In the genomic region with DNA sequence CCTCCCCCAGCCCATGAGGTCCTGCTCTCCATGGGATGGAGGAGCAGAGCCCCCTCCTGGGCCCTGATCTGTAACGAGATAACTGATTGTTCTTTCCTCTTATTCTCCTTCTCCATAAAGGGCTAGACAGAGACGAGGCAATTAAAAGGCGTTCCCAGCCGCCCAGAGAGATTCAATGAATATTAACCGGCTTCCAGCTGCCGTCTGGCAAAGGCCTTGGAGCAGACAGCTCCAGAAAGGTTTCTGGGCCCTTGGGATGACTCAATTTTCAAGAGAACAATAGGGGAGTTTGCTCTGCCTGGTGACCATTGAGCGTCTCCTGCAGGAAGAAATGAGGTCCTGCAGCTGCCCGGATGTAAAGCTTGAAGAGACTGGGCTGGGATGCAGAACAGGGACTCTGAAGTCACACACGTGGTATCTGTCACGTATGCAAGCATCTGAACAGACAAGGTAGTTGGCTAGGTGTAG, we compare ENCODE assay signal across 8 mouse cellular contexts.
A peak's percentile ranks its signal among the peaks of the same experiment; 100 is the strongest.
DNase-seq lines count a peak whose midpoint lies in the region; ATAC-seq lines count a peak whose summit lies in the region.

No protein-coding gene starts in this region.

- 15% methylated on average over 10 of the region's 10 CpGs for WGBS in kidney, embryonic 14.5 days
- 9% methylated on average over 10 of the region's 10 CpGs for WGBS in embryonic facial prominence, embryonic 10.5 days
- WGBS in neural tube, embryonic 15.5 days = 8% methylated on average over 10 of the region's 10 CpGs

- no peak overlapping the region; the same call in 1 of the 2 replicates for H3K9ac ChIP-seq in kidney, embryonic 14.5 days (ENCODE audit: low read depth, low read length)
- no peak overlapping the region for H3K9ac ChIP-seq in neural tube, embryonic 15.5 days (replicated peaks)

- H3K36me3 ChIP-seq in kidney, embryonic 14.5 days (ENCODE audit: control insufficient read depth, insufficient read depth, low read length) = no peaks in the 10 kb centered on the region
- H3K36me3 ChIP-seq in embryonic facial prominence, embryonic 10.5 days (replicated peaks) = no peaks in the 10 kb centered on the region
- H3K36me3 ChIP-seq in neural tube, embryonic 15.5 days = no peaks in the 10 kb centered on the region

- H3K9me3 ChIP-seq in kidney, embryonic 14.5 days (ENCODE audit: control insufficient read depth, low read length) = no peaks in the 10 kb centered on the region
- H3K9me3 ChIP-seq in embryonic facial prominence, embryonic 10.5 days = no peaks in the 10 kb centered on the region
- no peaks in the 10 kb centered on the region for H3K9me3 ChIP-seq in neural tube, embryonic 15.5 days (replicated peaks)

- no peak overlapping the region for H3K27ac ChIP-seq in kidney, embryonic 14.5 days (ENCODE audit: low read depth, low read length)
- H3K27ac ChIP-seq in embryonic facial prominence, embryonic 10.5 days (replicated peaks) = no peak overlapping the region
- H3K27ac ChIP-seq in neural tube, embryonic 15.5 days (replicated peaks) = no peak overlapping the region

- no peak for ATAC-seq in kidney, embryonic 14.5 days (ENCODE audit: low FRiP score, low TSS enrichment)
- ATAC-seq in neural tube, embryonic 15.5 days (ENCODE audit: low FRiP score) = 0 out of 2 replicates have a peak, but pooled peaks have one; percentile 28

- 0 out of 2 replicates have a peak, but pooled peaks cover 3% of the 10 kb centered on the region for H3K4me1 ChIP-seq in kidney, embryonic 14.5 days (ENCODE audit: control insufficient read depth, insufficient read depth, low read length)
- H3K4me1 ChIP-seq in embryonic facial prominence, embryonic 10.5 days = peaks cover 33% of the 10 kb centered on the region
- H3K4me1 ChIP-seq in neural tube, embryonic 15.5 days = peaks cover 4% of the 10 kb centered on the region

- H3K27me3 ChIP-seq in kidney, embryonic 14.5 days (ENCODE audit: control insufficient read depth, insufficient read depth, low read length) = no peaks in the 10 kb centered on the region
- peaks cover 42% of the 10 kb centered on the region for H3K27me3 ChIP-seq in embryonic facial prominence, embryonic 10.5 days (replicated peaks; ENCODE audit: low read depth, poor library complexity, severe bottlenecking)
- H3K27me3 ChIP-seq in neural tube, embryonic 15.5 days (replicated peaks) = no peaks in the 10 kb centered on the region

- peak; percentile 28 for DNase-seq in kidney, adult 18-20 months
- DNase-seq in Muller cell, postnatal 12 days (ENCODE audit: inconsistent ontology term) = peak; percentile 73
- peak; percentile 56 for DNase-seq in embryonic facial prominence, embryonic 10.5 days (ENCODE audit: low spot score)
- peak; percentile 46 for DNase-seq in kidney, postnatal 14 days
- DNase-seq in natural killer cell, adult 2 months (ENCODE audit: low spot score in 2 of 2) = no peak
- no peak for DNase-seq in cerebellum, adult 8-10 months

- no peak overlapping the region for H3K4me3 ChIP-seq in kidney, embryonic 14.5 days (ENCODE audit: low read length)
- H3K4me3 ChIP-seq in embryonic facial prominence, embryonic 10.5 days = no peak overlapping the region
- H3K4me3 ChIP-seq in neural tube, embryonic 15.5 days (replicated peaks) = no peak overlapping the region

- no peak overlapping the region for H3K4me2 ChIP-seq in kidney, embryonic 14.5 days (replicated peaks; ENCODE audit: low read depth, low read length)
- no peak overlapping the region for H3K4me2 ChIP-seq in neural tube, embryonic 15.5 days

Comparison
In these comparisons a context has a peak if more than half of its experiments do, and no peak if none do; other contexts are left out.
1. DNase-seq: peak in kidney, adult 18-20 months (single experiment), Muller cell, postnatal 12 days (single experiment), embryonic facial prominence, embryonic 10.5 days (single experiment) and kidney, postnatal 14 days (single experiment); none in natural killer cell, adult 2 months (0 of 2) and cerebellum, adult 8-10 months (single experiment).